Mouse (Mus musculus) heart, postnatal 36 days (tissue): ENCODE results near the gene Tubgcp2. TPM values are rescaled to one million over a fixed set of nuclear protein-coding genes. Genes with fewer than 3 reads are reported as not detected.

Source experiments
- DNase-seq, 2 experiments: peaks; one replicate each; pipeline ENCODE4 v3.0.0; 2021 to 2022
- intact Hi-C: fragments of 180-260 bp; cut with DNase I; formaldehyde crosslinking; loops from one replicate; pipeline ENCODE4 v1.15.1; 2025
- total RNA-seq, 2 experiments: library from RNA; stranded (reverse); gene quantifications; 2 replicates each; pipeline ENCODE4 v1.2.3; 2021

Gene Tubgcp2
- total RNA-seq, 2 experiments from 2014 or later, result 26.9 to 34.4 TPM

DNA sequence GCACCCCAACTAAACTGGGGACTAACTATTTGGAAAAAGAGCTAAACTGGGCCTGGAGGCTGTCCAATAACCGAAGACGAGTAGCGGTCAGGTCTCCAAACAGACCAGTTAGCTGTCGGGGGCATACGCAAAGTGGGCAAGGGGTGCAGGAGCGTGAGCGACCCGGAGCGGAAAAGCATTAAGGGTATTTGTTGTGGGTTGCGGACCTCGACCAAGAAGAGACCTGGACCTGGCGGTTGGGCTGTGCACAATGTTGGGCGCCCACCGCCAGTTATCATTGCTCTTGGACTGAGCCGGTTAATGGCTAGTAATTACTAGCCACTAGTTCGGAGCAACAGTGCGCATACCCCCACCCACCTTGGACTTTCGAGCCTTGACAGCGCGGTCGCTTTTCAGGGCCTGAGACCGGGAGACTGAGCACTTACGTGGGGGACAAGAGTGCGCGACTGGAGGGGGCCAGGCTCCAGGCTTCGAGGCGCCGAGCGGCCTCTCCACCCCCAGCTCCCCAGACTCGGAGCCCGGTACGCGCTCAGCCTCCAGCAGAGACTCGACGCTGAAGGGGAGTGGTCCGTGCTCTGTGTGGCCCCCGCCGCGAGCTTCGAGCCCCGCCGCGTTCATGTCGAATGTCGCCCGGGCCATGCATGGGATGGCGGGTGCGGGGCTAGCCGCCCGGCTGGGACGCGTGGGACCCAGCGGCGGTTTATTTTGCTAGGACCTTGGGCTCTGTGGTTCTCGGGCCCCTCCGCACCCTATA, 12.1 kb upstream of the Tubgcp2 start, which contains the start of gene Msx3:
Gene Msx3, minus strand, starts transcription at position 729 of the 754 bp plus-strand sequence.
- intact Hi-C loops, result no loop called here
- peak in 1 of 2 experiments; percentile 4 for DNase-seq

DNA sequence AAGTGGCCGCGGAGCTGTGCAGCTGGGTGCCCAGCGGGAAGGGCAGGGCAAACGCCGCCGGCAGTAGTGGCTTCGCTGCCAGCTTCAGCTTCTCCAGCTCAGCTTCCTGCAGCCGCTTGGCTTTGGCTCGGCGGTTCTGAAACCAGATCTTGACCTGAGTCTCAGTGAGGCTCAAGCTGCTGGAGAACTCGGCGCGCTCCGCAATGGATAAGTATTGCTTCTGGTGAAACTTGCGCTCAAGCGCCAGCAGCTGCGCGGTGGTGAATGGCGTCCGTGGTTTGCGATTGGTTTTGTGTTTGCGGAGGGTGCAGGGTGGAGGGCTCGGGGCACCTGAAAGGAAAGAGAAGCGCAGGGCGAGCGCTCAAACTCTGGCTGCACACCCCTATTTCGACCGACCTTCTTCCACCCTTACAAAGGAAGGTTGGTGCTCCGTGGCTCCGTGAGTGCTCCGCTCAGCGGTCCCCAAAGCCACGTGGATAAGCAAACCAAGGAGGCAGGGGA, 11.4 kb upstream of the Tubgcp2 start:
- intact Hi-C loops, result no loop called here
- DNase-seq, result no peak

DNA sequence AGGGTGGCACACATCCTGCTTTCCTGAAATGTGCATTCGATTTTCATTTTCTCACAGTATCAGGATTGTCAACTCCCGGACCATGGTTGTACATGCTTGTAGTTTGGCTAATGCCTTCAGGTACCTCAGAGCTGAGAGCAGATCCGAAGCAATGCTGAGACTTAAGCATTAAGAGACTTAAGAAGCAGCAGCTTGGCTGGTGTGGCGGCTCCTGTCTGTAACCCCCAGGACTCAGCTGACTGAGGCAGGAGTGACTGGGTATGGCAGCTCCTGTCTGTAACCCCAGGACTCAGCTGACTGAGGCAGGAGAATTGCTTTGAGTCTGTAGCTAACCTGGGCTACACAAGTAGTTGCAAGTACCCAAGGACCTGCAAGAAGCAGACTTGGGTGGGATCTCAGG, 9.1 kb upstream of the Tubgcp2 start:
- intact Hi-C loops, result no loop called here
- DNase-seq, result no peak

DNA sequence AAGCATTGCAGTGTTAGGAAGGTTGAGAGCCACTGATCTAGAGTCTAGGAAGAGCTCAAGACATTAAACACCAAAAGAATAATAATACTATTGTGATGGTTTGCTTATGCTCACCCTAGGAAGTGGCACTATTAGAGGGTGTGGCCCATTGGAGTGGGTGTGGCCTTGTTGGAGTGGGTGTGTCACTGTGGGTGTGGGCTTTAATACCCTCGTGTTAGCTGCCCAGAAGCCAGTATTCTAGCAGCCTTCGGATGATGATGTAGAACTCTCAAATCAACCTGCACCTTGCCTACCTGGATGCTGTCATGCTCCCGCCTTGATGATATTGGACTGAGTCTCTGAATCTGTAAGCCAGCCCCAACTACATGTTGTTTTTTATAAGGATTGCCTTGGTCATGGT, 6.3 kb upstream of the Tubgcp2 start:
- no peak for DNase-seq
- intact Hi-C loops, result no loop called here

DNA sequence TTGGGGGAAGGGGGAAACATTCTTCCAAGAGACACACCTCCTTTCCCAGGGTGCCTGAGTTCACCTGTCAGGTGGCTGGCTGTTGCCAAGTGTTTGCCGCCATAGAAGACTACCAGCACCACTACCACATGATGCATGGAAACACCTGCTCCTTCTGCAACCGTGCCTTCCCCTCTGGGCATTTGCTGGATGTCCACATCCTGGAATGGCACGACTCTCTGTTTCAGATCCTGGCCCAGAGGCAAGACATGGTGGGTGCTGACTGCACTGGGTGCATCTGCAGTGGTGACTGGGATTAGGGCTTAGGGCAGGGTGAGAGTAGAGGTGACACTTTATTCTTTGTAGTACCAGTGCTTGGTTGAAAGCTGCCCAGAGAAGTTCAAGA, 694 bp upstream of the Tubgcp2 start:
- no peak for DNase-seq
- intact Hi-C loops, result loop anchor here (5.0 kb wide), 2 partner anchors 85 to 100 kb away; partner anchors contain the start of gene Mtg1

DNA sequence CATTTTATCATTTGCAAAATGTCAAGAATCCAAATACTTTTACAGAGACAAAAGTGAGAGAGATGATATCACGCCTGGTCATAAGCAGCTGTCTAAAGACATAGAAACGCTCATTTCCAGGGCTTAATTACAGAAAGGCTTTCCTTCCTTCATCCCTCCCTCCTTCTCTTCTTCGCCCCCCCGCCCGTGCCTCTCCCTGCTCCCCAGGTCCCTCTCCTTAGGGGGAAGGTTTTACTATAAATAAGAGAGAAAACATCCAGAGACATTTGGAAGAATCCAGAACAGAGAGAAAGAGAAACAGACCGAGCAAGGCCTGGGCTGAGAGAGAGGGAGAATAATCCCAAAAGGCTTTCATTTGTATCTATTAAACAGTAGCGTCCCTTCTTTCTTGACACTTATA, 1.0 kb downstream of the Tubgcp2 start:
- no peak for DNase-seq
- intact Hi-C loops, result loop anchor here (5.0 kb wide), 2 partner anchors 87 to 102 kb away; partner anchors contain the start of gene Mtg1

DNA sequence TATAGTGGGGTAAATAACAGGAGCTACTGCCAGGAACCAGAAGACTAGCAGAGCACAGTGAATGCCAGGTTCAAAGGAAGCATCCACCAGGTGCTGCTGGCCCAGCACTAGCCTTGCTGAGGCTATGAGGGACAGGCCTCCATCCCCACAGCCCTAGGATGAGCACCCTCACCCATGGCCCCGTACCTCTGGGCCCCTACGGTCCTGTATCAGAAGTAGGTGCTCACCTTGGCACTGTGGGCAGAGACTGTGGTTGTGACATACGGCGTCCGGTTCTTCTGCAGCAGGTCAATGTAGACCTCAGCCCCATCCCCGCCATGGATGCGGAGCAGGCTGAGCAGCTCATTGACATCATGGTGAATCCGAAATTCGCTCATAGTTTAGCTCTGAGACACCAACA, 3.1 kb downstream of the Tubgcp2 start:
- intact Hi-C loops, result no loop called here
- DNase-seq, result no peak

DNA sequence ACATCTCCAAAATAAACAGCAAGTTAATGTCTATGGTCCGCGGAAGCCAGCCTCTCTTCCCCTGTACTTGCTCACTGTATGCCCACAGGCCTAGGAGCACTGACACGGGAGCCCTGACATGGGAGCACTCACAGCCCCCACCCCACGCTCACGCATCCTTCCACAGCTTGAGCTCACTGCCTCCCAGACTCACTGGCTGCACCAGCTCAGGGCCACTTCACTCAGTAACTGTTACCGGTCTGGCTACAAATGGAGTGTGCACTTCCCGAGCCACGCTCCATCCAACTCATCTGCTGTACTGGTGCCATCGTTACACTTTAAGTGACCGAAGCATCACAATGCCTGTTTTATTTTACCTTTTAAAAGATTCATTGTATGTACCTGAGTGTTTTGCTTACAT, 4.1 kb downstream of the Tubgcp2 start:
- intact Hi-C loops, result no loop called here
- DNase-seq, result no peak

DNA sequence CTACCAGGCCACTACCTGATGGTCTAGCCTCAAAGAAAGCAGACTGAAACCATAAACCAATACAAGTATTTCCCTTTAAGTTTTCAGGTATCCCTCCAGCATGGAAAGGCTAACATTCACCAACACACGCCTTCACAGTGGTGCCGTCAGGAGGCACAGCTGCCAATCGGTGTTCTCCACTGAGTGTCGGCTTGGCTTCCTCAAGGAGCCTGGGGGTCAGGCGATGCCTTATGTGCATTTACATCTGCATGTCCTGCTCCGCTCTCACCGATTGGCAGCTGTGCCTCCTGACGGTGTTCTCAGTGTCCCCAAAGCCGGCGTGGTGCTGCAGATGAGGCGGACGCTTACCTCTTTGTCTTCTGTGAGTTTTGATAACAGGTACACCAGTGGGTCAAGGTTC, 4.7 kb downstream of the Tubgcp2 start:
- DNase-seq, result no peak
- intact Hi-C loops, result no loop called here

DNA sequence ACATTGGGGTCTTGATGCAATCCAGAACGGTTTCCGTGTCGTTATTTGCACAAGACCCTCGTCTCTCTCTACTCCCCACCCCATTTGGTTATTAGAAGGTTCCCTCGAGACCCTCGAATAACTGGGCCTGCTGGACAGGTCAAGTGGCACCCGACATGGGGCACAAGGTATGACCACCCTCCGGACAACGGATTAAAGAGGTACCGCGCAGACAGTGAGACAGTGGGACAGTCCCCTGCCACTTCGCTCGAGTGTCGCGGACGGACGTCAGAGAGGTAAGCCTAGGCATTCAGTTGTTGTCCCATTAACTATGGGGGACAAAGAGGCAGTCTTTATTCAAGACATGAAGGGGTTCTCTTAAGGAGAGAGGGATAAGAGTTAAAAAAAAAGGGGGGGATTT, 25.1 kb downstream of the Tubgcp2 start:
- intact Hi-C loops, result no loop called here
- DNase-seq, result no peak

DNA sequence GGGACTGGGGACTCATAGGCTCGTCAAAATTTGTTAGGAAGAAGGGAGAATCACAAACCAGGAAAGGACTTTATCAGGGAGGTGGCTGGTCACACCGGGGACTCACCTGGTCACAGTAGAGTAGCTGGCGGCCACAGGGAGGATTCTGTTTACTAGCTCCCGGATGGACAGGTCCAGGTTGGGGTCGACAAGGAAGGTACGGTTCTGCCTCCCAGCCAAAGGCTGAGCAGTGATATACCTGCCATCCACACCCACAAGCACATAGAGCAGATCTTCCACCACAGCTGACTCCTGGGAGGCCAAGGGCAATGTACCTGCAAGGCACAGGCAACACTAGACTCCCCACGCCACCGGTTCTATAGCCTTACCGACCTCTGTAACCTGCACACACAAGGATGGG, 28.7 kb downstream of the Tubgcp2 start:
- no peak for DNase-seq
- intact Hi-C loops, result no loop called here

DNA sequence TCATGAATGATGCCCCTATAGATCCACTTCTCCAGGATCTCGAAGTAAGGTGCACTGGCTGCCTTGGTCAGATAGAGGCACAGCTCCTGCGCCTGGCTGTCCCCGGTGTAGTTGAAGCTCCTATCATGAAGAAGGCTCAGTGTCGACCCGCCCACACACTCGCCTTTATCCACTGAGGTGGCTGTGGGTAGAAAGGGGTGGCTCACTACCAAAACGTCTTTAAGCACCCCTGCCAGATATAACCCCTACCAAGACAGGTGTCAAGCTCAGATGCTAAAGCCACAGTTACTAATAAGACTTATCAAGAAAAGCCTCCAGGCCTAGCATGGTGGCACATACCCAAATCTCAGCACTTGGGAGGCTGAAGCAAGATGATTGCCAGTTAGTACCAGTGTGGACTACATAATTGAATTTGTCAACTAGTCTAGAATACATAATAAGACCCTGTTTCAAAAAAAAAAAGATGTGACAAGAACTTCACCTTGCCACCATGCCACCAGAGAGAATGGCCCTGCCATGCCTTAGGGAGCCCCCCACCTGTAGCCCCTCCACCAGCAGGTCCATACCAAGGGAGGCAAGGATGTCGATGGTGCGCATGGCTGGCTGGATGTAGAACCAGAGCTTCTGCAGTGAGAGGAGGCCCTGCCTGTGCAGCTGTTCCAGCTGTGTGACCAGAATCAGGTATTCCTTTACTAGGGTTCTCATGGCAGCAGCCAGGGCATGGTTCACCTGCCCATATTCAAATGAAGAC, 29.4 kb downstream of the Tubgcp2 start:
- intact Hi-C loops, result no loop called here
- DNase-seq, result no peak

DNA sequence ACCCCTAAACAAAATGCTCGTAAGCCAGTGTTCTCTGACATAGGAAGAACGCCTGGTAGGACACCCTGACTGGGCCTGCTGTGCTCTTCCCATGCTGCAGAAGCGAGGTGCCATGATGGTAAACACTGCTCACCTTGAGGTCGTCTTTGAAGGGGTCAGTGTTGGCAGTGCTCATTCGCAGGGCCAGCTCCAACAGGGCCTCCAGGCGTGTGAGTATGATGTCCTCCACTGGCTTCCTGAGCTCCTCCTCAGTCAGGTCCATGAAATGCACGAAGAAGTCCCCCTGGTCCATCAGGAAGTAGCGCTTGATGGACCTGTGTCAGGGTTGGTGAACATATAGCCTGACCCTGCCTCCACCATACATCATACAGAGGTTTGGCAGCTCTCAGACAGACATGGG, 31.8 kb downstream of the Tubgcp2 start:
- no peak for DNase-seq
- intact Hi-C loops, result no loop called here

DNA sequence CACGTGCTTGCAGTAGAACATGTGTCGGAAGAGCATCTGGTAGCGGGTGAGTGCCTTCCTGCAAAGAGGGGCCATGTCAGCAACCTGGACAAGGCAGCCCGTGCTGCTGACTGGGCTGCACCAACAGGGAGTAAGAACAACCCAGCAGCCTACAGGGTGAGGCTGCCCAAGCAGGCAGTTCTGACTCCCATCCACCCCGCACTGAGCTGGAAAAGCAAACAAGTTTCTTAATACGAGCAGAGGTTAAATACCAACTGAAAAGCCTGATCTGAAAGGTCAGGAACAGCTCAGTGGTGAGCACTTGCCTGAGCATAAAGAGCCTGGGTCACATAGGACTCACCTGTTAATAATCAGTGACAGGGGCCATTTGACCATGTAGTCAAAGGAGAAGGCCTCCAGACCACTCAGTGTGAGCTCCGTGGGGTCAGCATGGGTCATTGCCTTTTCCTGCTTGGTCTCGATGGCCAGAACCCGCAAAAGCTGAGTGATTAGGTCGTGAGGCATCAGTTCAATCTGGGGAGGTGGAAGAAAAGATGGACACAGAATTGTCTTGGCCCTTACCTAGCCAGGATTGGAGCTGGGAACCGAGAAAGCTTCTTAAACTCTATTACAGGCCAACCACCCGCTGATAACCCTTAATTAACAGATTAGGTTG, 35.3 kb downstream of the Tubgcp2 start:
- intact Hi-C loops, result no loop called here
- no peak for DNase-seq

DNA sequence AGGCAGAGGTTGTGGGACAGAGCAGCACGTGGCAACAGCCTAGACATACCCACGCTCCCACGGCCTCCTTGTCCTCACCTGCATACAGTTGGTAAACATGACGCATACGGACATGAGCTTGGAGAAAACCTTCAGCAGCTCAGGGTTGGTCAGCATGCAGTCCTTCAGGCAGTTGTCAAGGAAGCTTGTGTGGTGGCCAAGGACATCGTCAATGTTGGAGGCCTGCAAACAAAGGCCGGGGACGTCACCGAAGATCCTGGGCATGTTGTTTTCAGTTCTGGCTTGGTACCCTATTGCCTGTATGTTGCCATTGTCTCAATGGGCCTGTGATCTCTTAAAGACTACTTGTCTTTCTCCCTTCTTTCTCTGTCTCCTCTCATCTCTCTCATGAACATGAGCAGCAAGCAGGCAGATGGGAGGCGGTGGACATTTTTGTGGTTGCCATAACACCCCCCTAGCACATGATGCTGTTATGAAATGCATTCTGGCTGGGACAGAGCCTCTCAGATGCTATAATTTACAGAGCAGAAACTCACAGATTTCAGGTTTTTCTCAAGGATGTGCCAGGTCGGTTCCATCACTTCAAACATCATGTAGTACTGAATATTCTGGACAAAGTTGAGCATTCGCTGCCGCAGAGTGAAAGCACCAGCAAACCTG, 37.6 kb downstream of the Tubgcp2 start:
- intact Hi-C loops, result no loop called here
- DNase-seq, result no peak

DNA sequence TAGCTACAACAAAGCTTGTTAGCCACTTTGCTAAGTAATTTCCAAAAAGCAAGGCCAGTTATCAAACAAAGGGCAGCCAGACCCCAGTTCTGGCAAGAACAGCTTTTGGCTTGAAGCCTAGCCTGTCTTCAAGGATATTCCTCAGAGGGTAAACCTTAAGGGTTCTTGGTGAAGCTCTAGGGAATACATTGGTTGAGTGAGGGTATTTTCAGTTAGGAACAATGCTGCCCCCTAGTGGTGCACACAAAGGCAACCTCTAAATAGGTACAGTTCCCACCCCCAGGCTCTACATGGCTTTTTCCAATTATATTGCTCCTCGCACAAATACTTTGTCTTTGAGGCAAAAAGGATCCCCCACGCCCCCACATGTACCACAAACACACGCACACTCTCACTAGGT, 41.8 kb downstream of the Tubgcp2 start:
- intact Hi-C loops, result loop anchor here (1.0 kb wide), 2 partner anchors 25 to 89 kb away; no protein-coding TSS in a partner anchor
- peak; percentile 65 to 69 for DNase-seq

DNA sequence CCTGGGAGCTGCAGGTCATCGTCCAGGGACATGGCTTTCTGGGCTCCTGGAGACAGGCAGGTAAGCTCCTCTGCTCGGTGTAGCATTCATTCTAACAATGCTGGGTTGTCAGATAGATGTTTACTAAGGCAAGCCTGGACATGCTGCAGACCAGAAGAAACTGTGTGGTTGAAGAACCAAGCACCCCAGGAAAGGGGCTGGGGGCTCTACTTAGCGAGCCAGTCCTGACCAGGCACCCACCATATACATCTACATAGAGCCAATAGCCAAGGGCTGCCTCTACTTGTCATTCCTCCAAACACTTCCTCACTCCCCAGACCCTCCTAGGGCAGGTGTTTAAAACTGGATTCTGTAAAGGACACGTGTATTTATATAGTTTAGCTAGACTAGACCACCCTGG, 42.3 kb downstream of the Tubgcp2 start:
- no peak for DNase-seq
- intact Hi-C loops, result loop anchor here (1.0 kb wide), 2 partner anchors 25 to 89 kb away; no protein-coding TSS in a partner anchor

DNA sequence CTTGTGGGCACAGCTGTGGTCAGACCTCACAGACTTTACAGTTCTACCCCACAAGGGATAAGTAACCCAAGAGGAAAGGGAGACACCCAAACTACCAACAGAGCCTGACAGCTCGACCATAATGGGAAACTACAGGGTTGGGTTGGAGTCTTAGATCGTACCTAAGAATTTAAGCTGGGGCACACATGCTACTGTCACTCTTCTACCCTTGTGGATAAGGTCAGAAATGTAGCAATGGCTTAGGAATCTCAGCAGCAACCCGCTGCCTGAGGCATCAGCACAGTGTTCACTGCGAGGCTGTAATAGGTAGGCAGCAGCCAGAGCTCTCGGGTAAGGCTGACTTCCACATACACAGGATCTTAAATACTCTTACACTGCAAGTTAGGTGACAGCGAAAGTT, 42.9 kb downstream of the Tubgcp2 start:
- intact Hi-C loops, result no loop called here
- no peak for DNase-seq

DNA sequence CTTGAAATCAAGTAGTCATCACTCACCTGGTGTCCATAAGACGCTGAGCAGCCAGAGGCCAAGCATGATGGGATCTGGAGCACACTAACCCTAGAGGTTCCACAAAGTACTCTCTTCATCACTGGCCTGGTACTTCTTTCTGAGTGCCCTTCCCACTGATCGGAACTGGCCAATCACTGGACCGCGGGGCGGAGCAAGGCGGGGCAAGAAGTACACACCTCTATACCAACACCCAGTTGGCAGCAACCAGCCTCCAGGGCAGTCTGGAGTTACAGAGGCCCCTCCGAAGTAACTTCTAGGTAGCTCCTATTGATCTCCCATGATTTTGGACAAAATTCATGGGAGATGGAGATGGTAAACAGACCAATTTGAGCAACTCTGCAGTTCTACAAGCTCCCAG, 44.1 kb downstream of the Tubgcp2 start, which contains the start of gene Adam8:
Gene Adam8, minus strand, starts transcription at position 157 of the 400 bp plus-strand sequence.
- intact Hi-C loops, result no loop called here
- DNase-seq, result no peak

DNA sequence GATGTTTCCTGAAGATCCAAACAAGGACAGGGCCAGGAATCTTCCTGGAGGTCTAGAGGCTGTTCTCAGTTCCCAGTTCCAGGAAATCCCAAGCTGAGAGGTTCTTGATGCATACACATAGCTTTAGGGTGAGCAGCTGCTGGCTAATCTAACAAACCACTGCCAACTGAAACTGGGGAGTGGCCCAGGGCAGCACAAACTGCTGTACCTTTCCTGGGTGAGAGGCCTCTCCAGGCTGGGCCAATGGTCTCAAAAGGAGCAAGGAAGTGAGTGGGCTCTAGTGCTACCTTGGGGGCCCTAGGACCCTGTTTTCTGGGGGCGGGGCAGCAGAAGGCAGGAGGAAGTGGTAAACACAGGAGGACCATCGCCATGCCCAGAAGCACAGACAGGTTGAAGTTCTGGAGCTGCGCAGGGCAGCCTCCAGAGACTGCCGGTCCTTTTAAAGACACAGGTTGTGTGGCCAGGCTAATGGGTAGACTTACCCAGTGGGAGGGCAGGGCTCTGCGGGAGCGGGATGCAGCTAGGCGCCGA, 45.5 kb downstream of the Tubgcp2 start:
- DNase-seq, result no peak
- intact Hi-C loops, result no loop called here
